Mouse (Mus musculus) midbrain, embryonic 16.5 days (tissue): ENCODE measurements around the gene Mcf2l. TPM values are rescaled to one million over a fixed set of nuclear protein-coding genes. Genes with fewer than 3 reads are reported as not detected.

ENCODE experiments used
- ATAC-seq: fragments of 200-750 bp; cut with Nextera tagmentation; 2 replicates; pipeline ENCODE4 v1.8.0; 2017; ENCODE audit warnings: moderate TSS enrichment
- H3K27ac ChIP-seq: fragments of 300-500 bp; sonication (generic); 2 replicates; pipeline ENCODE4 v1.5.1; 2014; ENCODE audit warnings: mild to moderate bottlenecking, low read length, mixed read lengths
- H3K27me3 ChIP-seq: fragments of 300-500 bp; sonication (generic); 2 replicates; pipeline ENCODE4 v1.6.1; 2014; ENCODE audit warnings: low read depth, low read length, mixed read lengths; ENCODE audit not compliant: control insufficient read depth, insufficient read depth
- H3K36me3 ChIP-seq: fragments of 300-500 bp; sonication (generic); 2 replicates; pipeline ENCODE4 v1.6.1; 2014; ENCODE audit warnings: mild to moderate bottlenecking, low read length, moderate library complexity, mixed read lengths; ENCODE audit not compliant: control insufficient read depth, insufficient read depth
- H3K4me1 ChIP-seq: fragments of 300-500 bp; sonication (generic); 2 replicates; pipeline ENCODE4 v1.6.1; 2014; ENCODE audit warnings: mild to moderate bottlenecking, low read length, mixed read lengths; ENCODE audit not compliant: control insufficient read depth, insufficient read depth
- H3K4me2 ChIP-seq: fragments of 300-500 bp; sonication (generic); 2 replicates; pipeline ENCODE4 v1.6.1; 2014; ENCODE audit warnings: mild to moderate bottlenecking, low read length, mixed read lengths
- H3K4me3 ChIP-seq: fragments of 300-500 bp; sonication (generic); 2 replicates; pipeline ENCODE4 v1.5.1; 2014; ENCODE audit warnings: low read depth, mild to moderate bottlenecking, low read length, moderate library complexity, mixed read lengths
- H3K9ac ChIP-seq: fragments of 300-500 bp; sonication (generic); 2 replicates; pipeline ENCODE4 v1.6.1; 2014; ENCODE audit warnings: low read depth, low read length, mixed read lengths
- H3K9me3 ChIP-seq: fragments of 300-500 bp; sonication (generic); replicated peaks from 2 replicates; pipeline ENCODE4 v1.6.1; 2014; ENCODE audit warnings: mild to moderate bottlenecking, low read length, mixed read lengths; ENCODE audit not compliant: control insufficient read depth, poor library complexity, severe bottlenecking
- WGBS: fragments of 180-500 bp; shearing (Covaris S2); extraction: QIAGEN DNeasy Blood & Tissue Kit; methylation state at CpG from one replicate; pipeline ENCODE4 v1.1.7; 2014; 5-methylcytosine and 5-hydroxymethylcytosine counted together
- polyA plus RNA-seq: library from polyadenylated mRNA; unstranded; fragments of >200 nt; fragmentation: Nextera tagmentation; extraction: Ambion mirVana; gene quantifications from 2 replicates; pipeline ENCODE4 v1.2.1, GENCODE M21; 2015

Mcf2l gene
- polyA plus RNA-seq, 1 experiment from 2014 or later: 190 TPM

DNA sequence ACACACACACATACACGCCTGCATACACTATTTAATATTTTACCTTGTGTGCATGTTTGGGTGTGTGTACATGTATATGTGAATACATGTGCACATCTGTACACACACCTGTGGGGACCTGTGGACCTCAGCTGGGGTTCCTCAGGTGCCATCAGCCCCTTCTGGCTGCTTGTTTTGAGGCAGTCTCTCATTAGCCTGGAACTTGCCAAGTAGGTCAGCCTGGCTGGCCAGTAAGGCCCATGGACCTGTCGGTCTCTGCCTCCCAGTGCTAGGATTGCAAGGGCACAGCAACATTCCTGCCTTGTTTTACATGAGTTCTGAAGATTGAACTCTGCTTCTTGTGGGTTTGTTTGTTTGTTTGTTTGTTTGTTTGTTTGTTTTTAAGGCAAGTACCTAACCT, 87.0 kb downstream of the Mcf2l start:
- H3K4me1 ChIP-seq: peaks cover 29% of the 10 kb centered on the region
- H3K4me2 ChIP-seq: no peak overlapping the region
- H3K36me3 ChIP-seq: peaks cover 10% of the 10 kb centered on the region
- no peak overlapping the region for H3K9ac ChIP-seq
- no peak overlapping the region for H3K4me3 ChIP-seq
- WGBS: 90% methylated on average over 2 of the region's 2 CpGs
- no peaks in the 10 kb centered on the region for H3K27me3 ChIP-seq
- no peak for ATAC-seq
- no peaks in the 10 kb centered on the region for H3K9me3 ChIP-seq
- no peak overlapping the region for H3K27ac ChIP-seq

DNA sequence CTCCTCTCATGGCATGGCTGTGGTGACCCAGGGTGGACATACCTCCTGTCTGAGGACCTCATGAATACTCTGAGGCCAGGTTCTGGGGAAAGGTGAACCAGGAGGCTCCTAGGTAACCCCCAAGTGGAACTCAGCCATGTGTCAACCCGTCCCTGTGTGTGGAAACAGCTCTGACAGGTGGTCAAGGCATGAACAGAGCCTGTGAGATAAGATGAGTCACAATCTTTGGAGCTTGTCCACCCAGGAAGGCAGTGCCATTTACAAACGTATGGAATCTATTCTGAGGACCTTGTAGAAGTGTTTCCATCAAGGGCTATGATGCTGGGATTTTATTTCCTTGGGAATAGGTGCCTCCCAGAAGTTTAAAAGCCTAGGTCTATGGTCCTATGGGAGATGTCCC, 87.6 kb downstream of the Mcf2l start:
- Histone ChIP-seq H3K9me3 (no peaks in the 10 kb centered on the region), H3K4me2 (no peak overlapping the region), H3K36me3 (peaks cover 16% of the 10 kb centered on the region), H3K4me3 (no peak overlapping the region), H3K4me1 (peaks cover 29% of the 10 kb centered on the region), H3K27ac (no peak overlapping the region), H3K9ac (no peak overlapping the region), H3K27me3 (no peaks in the 10 kb centered on the region)
- 63% methylated on average over 2 of the region's 2 CpGs for WGBS
- ATAC-seq: no peak

DNA sequence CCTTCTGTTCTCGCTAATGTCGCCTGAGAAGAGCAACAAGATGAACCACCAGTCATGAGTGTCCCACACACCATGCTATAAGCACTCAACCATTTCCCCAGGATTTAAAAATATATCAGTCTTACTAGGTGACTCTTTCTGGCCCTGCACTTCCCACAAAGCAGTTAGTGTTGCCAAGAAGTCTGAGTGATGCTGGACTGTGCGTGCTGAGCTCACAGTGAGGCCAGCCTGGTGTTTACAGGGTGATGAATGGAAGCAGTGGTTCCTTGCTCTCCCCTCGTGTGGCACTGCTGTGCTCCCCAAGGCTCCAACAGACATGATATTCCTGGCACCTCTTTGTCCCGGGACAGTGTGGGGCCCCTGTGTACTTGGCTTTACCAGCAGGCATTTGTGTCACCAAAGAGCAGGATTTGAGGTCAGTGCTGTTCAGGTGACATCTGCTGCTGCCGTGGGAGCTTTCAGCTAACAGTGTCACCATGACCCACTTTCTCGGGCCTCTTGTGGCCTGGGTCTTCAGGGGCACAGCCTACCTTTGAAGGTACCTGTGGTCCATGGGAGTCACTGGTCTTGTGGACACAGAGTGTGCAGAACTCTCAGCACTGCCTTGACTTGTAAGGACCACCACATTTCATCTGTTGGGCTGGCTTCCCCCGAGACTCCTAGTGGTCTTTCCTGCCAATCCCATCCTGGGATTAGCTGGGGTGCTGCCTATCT, 88.4 kb downstream of the Mcf2l start:
- Histone ChIP-seq H3K4me1 (peaks cover 29% of the 10 kb centered on the region), H3K27ac (no peak overlapping the region), H3K36me3 (peaks cover 18% of the 10 kb centered on the region), H3K4me2 (no peak overlapping the region), H3K9me3 (no peaks in the 10 kb centered on the region), H3K27me3 (no peaks in the 10 kb centered on the region), H3K4me3 (no peak overlapping the region), H3K9ac (no peak overlapping the region)
- WGBS: 72% methylated on average over 8 of the region's 8 CpGs
- no peak; the same call in 1 of the 2 replicates for ATAC-seq

DNA sequence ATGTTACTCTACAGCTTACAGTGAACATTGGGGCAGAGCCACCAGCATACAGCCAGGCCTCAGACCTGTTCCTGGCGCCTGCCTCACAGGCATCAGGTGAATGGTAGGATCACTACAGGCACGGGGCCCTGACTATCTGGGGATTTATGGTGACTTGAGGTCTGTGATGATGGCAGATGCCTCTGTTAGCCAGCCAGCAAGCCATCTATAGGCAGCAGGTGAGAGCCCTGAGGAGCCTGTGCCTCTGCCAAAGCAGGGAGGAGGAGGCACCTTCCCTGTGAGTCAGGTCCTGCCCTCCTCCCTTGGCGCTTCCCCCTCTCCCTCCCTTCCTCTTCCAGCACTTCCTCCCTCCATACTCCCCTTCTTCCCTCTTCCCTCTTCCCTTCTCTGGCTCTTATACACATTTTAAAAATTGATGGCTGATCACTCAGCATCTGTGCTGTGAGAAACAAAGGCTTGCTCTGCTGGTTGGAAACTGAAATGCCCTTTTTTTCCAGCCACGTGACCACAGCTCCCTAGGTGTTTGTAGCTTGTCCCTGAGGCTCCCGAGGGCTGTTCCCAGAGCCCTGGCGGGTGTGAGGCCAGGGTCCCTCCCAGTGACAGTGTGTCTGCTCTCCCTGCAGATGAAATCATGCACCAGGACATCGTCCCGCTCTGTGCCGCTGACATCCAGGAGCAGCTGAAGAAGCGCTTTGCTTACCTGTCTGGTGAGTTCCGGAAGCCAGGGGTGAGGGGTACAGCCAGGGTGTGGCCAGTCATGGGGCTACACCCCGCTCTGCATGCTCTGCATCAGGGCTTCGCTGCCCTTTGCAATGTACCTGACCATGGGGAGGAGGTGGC, 89.2 kb downstream of the Mcf2l start:
- WGBS: 64% methylated on average over 13 of the region's 13 CpGs
- Histone ChIP-seq H3K9ac (no peak overlapping the region; the same call in 1 of the 2 replicates), H3K4me1 (peaks cover 23% of the 10 kb centered on the region), H3K4me3 (no peak overlapping the region), H3K27me3 (no peaks in the 10 kb centered on the region), H3K27ac (peak overlapping the region; percentile 22; the same call in 1 of the 2 replicates), H3K9me3 (no peaks in the 10 kb centered on the region), H3K36me3 (peaks cover 18% of the 10 kb centered on the region), H3K4me2 (no peak overlapping the region)
- ATAC-seq: no peak

DNA sequence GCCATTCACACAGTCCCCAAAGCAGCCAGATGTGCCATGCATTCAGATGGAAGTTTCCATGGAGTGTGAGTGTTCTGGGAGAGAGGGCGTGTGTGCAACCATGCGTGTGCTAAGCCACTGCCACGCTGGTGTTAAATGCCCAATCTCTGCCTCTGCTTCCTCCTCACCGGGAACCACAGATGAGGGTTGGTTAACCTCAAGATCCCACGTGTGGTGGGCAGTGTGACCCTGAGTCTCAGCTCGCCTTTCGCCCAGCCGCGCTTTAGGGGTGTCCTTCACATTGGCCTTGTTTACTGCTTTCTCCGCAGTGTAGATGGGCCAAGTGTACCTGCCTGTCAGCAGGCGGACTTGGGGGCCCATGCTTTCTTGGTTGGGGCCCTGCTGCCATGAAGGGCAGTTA, 102.7 kb downstream of the Mcf2l start:
- H3K27ac ChIP-seq: no peak overlapping the region
- peaks cover 27% of the 10 kb centered on the region for H3K36me3 ChIP-seq
- H3K4me1 ChIP-seq: no peaks in the 10 kb centered on the region
- WGBS: 85% methylated on average over 11 of the region's 11 CpGs
- no peak overlapping the region for H3K9ac ChIP-seq
- H3K4me2 ChIP-seq: no peak overlapping the region
- no peak for ATAC-seq
- H3K9me3 ChIP-seq: no peaks in the 10 kb centered on the region
- H3K4me3 ChIP-seq: no peak overlapping the region
- no peaks in the 10 kb centered on the region for H3K27me3 ChIP-seq

DNA sequence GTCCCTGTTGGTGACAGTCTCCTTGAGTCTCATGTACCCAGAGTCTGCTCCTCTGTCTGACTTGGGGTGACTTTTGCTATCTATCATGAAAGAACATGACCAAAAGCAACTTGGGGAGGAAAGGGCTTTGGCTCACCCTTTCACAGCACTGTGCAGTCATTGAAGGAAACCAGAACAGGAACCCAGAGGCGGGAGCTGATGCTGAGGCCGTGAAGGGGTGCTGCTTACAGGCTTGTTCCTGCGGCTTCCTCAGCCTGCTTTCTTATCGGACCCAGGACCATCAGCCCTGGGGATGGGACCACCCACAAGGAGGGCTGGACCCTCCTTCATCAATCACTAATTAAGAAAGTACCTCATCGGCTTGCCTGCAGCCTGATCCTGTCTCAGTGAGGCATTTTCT, 103.1 kb downstream of the Mcf2l start:
- no peak for ATAC-seq
- 78% methylated on average over 5 of the region's 5 CpGs for WGBS
- H3K36me3 ChIP-seq: peaks cover 27% of the 10 kb centered on the region

DNA sequence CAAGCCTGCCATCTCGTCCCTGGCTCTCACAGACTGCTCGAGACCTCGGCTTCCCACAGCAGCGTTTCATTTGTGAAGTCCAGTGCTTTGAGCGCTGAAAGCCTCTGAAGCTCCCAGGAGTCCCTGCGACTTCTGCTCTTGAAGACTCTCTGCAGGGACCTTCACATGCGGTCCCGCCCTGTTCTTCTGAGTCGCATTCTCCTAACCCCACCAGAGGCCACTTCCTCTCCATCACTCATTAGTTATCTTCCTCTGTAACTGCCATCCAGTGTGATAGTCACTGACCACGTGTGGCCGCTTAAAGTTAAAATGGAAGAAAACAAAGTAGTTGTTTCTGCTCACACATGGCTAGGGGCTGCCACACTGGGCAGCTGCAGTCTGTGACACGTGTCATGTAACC, 103.7 kb downstream of the Mcf2l start:
- Histone ChIP-seq H3K27me3 (no peaks in the 10 kb centered on the region), H3K36me3 (peaks cover 27% of the 10 kb centered on the region)
- no peak for ATAC-seq

More for the DNA sequence above, 103.1 kb downstream of the Mcf2l start:
- Histone ChIP-seq H3K4me1 (no peaks in the 10 kb centered on the region), H3K9ac (no peak overlapping the region), H3K27me3 (no peaks in the 10 kb centered on the region), H3K4me3 (no peak overlapping the region), H3K27ac (no peak overlapping the region), H3K4me2 (no peak overlapping the region), H3K9me3 (no peaks in the 10 kb centered on the region)

DNA sequence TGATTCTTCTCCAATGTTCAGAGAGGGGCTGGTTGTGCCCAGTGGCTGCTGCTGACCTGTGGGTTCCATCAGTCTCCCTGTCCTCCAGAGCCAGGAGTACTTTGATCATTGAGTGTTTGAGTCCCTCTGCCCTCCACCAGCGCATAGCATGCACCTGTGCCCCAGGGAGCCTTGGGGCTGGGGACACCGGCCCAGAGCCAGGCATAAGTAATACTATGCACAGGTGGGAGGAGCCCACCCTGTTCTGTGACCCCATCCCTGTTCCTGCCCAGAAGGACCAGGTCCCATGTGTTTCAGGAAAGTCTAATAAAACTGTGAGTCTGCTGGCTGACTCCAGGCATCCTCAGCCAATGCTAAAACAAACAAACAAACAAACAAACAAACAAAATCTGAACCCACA, 104.7 kb downstream of the Mcf2l start:
- Histone ChIP-seq H3K27me3 (no peaks in the 10 kb centered on the region), H3K27ac (no peak overlapping the region), H3K4me1 (no peaks in the 10 kb centered on the region), H3K4me3 (no peak overlapping the region), H3K9me3 (no peaks in the 10 kb centered on the region), H3K36me3 (peaks cover 25% of the 10 kb centered on the region), H3K4me2 (no peak overlapping the region), H3K9ac (no peak overlapping the region)
- no peak for ATAC-seq
- 68% methylated on average over 2 of the region's 2 CpGs for WGBS

More for the DNA sequence above, 103.7 kb downstream of the Mcf2l start:
- no peak overlapping the region for H3K4me3 ChIP-seq
- no peak overlapping the region for H3K4me2 ChIP-seq
- H3K9me3 ChIP-seq: no peaks in the 10 kb centered on the region
- no peak overlapping the region for H3K27ac ChIP-seq
- 79% methylated on average over 12 of the region's 12 CpGs for WGBS
- H3K9ac ChIP-seq: no peak overlapping the region
- no peaks in the 10 kb centered on the region for H3K4me1 ChIP-seq

DNA sequence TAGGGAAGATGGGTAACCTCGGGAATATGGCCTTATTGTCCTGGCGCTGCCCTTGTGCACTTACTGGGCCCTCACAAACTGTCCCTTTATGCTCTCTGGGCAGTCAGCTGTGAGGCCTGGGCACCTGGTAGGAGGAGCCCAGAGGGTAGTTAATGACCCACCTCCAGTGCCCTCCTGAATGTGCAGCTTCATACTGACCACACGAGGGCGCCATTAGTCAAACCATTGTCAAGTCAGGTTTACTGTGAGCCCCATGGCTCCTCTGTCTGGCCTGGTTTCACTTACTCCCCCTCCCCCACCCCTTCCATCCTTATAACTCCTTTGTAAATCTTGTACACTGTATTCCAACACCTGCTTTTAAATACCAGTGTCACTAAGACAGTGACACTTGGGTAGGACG, 105.1 kb downstream of the Mcf2l start:
- no peak; the same call in 1 of the 2 replicates for ATAC-seq
- Histone ChIP-seq H3K9me3 (no peaks in the 10 kb centered on the region), H3K4me2 (no peak overlapping the region), H3K9ac (no peak overlapping the region), H3K4me3 (no peak overlapping the region), H3K27me3 (no peaks in the 10 kb centered on the region), H3K36me3 (peaks cover 22% of the 10 kb centered on the region), H3K27ac (no peak overlapping the region), H3K4me1 (no peaks in the 10 kb centered on the region)
- WGBS: 28% methylated on average over 5 of the region's 5 CpGs
